Comparison of ENCODE assay signal across 11 mouse cellular contexts in the genomic region with DNA sequence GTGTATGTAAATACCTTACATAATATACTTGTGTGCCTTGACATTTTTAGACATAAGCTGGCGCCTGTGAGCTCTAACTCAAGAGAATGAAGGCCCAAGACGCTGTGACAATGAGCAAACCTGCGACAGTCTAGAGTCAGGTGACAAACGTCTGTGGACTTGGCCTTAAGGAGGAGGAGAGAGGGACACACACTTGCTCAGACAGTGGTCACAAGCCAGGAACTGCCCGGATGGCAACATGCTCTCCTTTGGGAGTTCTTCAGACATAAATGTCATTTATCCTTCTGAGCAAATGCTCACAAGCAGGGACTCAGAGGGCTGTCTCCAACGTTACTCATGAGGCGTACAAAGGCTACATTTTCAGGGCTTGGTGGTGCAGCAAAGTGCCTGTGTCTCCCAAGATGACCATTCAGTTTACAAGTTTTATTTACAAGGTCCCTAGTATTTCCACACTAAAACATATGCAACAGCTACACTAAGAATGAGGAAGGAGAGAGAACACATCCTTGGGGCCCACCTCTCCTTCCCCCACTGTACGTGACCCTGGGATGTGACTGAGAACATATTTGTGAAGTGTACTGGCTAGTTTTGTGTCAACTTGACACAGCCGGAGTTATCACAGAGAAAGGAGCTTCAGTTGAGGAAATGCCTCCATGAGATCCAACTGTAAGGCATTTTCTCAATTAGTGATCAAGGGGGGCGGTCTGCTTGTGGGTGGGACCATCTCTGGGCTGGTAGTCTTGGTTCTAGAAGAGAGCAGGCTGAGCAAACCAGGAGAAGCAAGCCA.
DNase-seq lines count a peak whose midpoint lies in the region; ATAC-seq lines count a peak whose summit lies in the region.
"Had no signal": no experiment of that assay in that cellular context is flagged by ENCODE, and none has a peak within 500 bp of the region (broad histone marks: within the 10 kb centered on the region; RNA-seq: fewer than 3 reads in every experiment).

No protein-coding gene starts in this region.

- 66% methylated on average over 10 of the region's 10 CpGs for WGBS in limb, embryonic 15.5 days
- 80% methylated on average over 10 of the region's 10 CpGs for WGBS in limb, embryonic 10.5 days
- 32% methylated on average over 10 of the region's 10 CpGs for WGBS in hindbrain, embryonic 14.5 days

- intact Hi-C loops in heart, postnatal 14 days (cut with DNase I) = no loop called here

- H3K9ac ChIP-seq in limb, embryonic 15.5 days = no peak overlapping the region
- no peak overlapping the region for H3K9ac ChIP-seq in hindbrain, embryonic 14.5 days
- H3K9ac ChIP-seq: liver, embryonic 15.5 days; neural tube, embryonic 12.5 days had no signal

- H3K4me3 ChIP-seq in limb, embryonic 15.5 days = no peak overlapping the region
- H3K4me3 ChIP-seq in limb, embryonic 10.5 days = no peak overlapping the region
- H3K4me3 ChIP-seq in hindbrain, embryonic 14.5 days (replicated peaks; ENCODE audit: low read length) = no peak overlapping the region
- H3K4me3 ChIP-seq: liver, embryonic 15.5 days; neural tube, embryonic 12.5 days had no signal

- H3K9me3 ChIP-seq in limb, embryonic 15.5 days = no peaks in the 10 kb centered on the region
- H3K9me3 ChIP-seq in limb, embryonic 10.5 days (replicated peaks) = no peaks in the 10 kb centered on the region
- no peaks in the 10 kb centered on the region for H3K9me3 ChIP-seq in hindbrain, embryonic 14.5 days (ENCODE audit: control insufficient read depth, low read length)
- H3K9me3 ChIP-seq: liver, embryonic 15.5 days; neural tube, embryonic 12.5 days had no signal

- peaks cover 20% of the 10 kb centered on the region for H3K4me1 ChIP-seq in limb, embryonic 15.5 days
- peaks cover 18% of the 10 kb centered on the region; the same call in 1 of the 2 replicates for H3K4me1 ChIP-seq in limb, embryonic 10.5 days
- peaks cover 14% of the 10 kb centered on the region for H3K4me1 ChIP-seq in hindbrain, embryonic 14.5 days (replicated peaks; ENCODE audit: control insufficient read depth, insufficient read depth, low read length)

- peak; percentile 93 for DNase-seq in heart, adult 11 months
- DNase-seq in heart, postnatal 14 days = no peak
- DNase-seq in limb, embryonic 10.5 days (ENCODE audit: low spot score) = no peak
- DNase-seq in ZHBTc4 (ENCODE audit: low read depth, low spot score) = peak; percentile 21
- no peak for DNase-seq in hindbrain, embryonic 14.5 days (ENCODE audit: low spot score)
- DNase-seq in spleen, adult 12 weeks (ENCODE audit: low spot score) = no peak
- DNase-seq in ovary, postnatal 14 days (ENCODE audit: low spot score) = no peak
- DNase-seq: right cerebral cortex, postnatal 4 days had no signal

- ATAC-seq in limb, embryonic 15.5 days (ENCODE audit: insufficient number of reproducible peaks, low FRiP score, low TSS enrichment, low read depth) = no peak
- ATAC-seq in hindbrain, embryonic 14.5 days (ENCODE audit: low FRiP score) = no peak

- H3K27me3 ChIP-seq in limb, embryonic 15.5 days = no peaks in the 10 kb centered on the region
- no peaks in the 10 kb centered on the region for H3K27me3 ChIP-seq in limb, embryonic 10.5 days (ENCODE audit: low read depth, poor library complexity, severe bottlenecking)
- H3K27me3 ChIP-seq in hindbrain, embryonic 14.5 days (ENCODE audit: control insufficient read depth, insufficient read depth, low read length) = no peaks in the 10 kb centered on the region
- H3K27me3 ChIP-seq: liver, embryonic 15.5 days; neural tube, embryonic 12.5 days had no signal

- H3K27ac ChIP-seq in limb, embryonic 15.5 days = 0 out of 2 replicates have a peak overlapping the region, but pooled peaks have one; percentile 22
- no peak overlapping the region for H3K27ac ChIP-seq in limb, embryonic 10.5 days
- H3K27ac ChIP-seq in hindbrain, embryonic 14.5 days = peak overlapping the region; percentile 44; the same call in 1 of the 2 replicates
- H3K27ac ChIP-seq: liver, embryonic 15.5 days; neural tube, embryonic 12.5 days had no signal

- no peak overlapping the region for H3K4me2 ChIP-seq in limb, embryonic 15.5 days
- no peak overlapping the region for H3K4me2 ChIP-seq in hindbrain, embryonic 14.5 days (replicated peaks)
- H3K4me2 ChIP-seq: liver, embryonic 15.5 days; neural tube, embryonic 12.5 days had no signal

- H3K36me3 ChIP-seq in limb, embryonic 15.5 days = no peaks in the 10 kb centered on the region
- no peaks in the 10 kb centered on the region for H3K36me3 ChIP-seq in limb, embryonic 10.5 days
- H3K36me3 ChIP-seq in hindbrain, embryonic 14.5 days (replicated peaks; ENCODE audit: control insufficient read depth, insufficient read depth) = no peaks in the 10 kb centered on the region; the same call in 1 of the 2 replicates
- H3K36me3 ChIP-seq: liver, embryonic 15.5 days; neural tube, embryonic 12.5 days had no signal

Comparison
In these comparisons a context has a peak if more than half of its experiments do, and no peak if none do; other contexts are left out.
1. DNase-seq: peak in heart, adult 11 months (single experiment) and ZHBTc4 (single experiment); none in heart, postnatal 14 days (0 of 2), limb, embryonic 10.5 days (single experiment), hindbrain, embryonic 14.5 days (single experiment), spleen, adult 12 weeks (single experiment) and ovary, postnatal 14 days (single experiment).